Mouse (Mus musculus) heart, adult 18-20 months (tissue): ENCODE data around the gene Cd84. TPM values are rescaled to one million over a fixed set of nuclear protein-coding genes. Genes with fewer than 3 reads are reported as not detected.
A peak's percentile ranks its signal among the peaks of the same experiment; 100 is the strongest.

Source experiments
- DNase-seq, 2 experiments: peaks; one replicate each; pipeline ENCODE4 v3.0.0; 2021 to 2022; ENCODE audit warnings: mixed read lengths in 1 of 2
- total RNA-seq, 2 experiments: library from RNA; stranded (reverse); gene quantifications; 2 replicates each; pipeline ENCODE4 v1.2.3; 2021

The Cd84 gene
- total RNA-seq, 2 experiments from 2014 or later: 1.5 to 2.5 TPM

DNA sequence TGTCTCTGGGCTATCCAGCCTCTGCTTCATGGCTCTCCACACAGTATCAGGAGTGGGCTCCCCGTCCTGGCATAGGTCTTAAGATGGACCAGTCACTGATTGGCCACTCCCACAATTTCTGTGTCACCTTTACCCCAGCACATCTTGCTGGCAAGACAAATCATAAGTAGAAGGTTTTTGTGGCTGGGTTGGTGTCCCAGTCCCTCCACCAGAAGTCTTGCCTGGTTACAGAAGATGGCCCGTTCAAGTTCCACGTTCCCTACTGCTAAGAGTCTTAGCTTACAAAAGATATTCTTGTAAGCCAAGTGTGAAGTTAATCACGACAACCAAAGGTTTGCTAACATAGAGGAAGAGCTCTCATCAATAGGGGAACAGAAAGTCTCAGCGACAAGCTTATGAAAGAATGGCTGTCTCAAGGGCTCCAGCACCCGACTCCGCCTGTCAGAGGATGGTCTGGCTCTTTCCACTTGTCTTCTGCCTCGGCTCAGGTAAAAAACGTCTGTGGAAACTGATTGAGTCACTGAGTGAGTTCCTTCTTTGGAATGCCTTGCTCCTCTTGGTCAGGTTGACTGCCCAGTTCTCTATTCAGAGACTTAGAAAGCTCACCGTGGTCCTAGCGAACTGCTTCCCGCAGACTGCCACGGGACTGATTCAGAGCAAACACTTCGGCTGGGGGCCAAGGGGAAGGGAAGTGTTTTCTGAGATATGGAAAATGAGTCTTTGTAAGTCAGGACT lies 78.0 kb downstream of the Cd84 start, which contains the start of gene Slamf6:
Gene Slamf6 (plus strand): TSS at position 211 of the 735 bp plus-strand sequence.
- peak; percentile 29 to 32 for DNase-seq

DNA sequence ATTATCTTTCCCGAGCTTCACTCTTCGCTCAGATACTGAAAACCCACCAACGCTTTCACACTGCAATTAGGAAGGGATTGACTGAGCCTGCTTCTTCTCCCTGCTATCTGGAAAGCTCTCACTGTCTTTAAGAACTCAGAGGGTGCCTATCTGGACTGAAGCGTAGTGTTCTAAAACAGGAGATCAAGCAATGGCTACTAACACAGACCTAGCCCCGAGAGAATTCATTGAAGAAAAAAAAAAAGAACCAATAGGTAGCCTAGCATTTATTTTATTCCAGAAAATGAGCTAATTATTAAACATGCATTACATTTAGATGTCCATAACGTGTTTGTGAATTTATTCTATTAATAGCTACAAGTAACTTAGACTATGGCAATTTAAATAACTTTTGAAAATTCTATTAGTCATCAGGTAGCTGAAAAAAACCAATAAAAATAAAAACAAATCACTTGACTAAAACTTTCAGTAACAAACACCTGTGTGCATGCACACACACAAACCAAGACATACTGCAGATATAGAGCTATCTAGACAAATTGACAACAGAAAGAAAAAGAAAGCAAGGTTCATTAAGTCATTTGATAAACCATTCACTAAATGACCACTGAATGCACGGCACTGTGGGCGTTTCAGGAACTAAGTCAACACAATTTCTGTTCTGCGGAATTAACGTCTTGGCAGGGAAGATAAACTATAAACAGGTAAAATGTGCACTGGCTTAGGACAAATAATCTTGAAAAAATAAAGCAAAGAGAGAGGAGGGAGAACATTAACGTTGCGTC lies 78.8 kb downstream of the Cd84 start:
- DNase-seq: no peak

DNA sequence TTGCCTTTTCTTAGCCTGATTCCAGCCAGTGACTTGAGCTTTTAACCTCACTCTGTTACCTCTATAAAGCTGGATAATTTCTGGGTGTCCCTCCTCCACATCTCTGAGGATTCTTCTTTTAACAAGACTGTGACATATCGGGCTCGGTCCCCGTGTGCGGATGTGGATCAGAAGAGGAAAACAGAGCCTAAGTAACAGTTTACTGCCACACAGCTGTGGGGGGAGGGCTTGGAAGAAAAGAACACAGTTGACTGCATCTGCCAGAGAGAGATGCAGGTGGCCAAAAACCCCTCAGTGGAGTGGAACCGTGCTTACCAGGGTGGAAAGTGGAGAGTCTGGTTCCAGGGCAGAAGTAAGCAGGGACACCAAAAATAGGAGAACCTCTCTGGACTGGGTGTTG lies 79.7 kb downstream of the Cd84 start:
- DNase-seq: peak in 1 of 2 experiments; percentile 5

DNA sequence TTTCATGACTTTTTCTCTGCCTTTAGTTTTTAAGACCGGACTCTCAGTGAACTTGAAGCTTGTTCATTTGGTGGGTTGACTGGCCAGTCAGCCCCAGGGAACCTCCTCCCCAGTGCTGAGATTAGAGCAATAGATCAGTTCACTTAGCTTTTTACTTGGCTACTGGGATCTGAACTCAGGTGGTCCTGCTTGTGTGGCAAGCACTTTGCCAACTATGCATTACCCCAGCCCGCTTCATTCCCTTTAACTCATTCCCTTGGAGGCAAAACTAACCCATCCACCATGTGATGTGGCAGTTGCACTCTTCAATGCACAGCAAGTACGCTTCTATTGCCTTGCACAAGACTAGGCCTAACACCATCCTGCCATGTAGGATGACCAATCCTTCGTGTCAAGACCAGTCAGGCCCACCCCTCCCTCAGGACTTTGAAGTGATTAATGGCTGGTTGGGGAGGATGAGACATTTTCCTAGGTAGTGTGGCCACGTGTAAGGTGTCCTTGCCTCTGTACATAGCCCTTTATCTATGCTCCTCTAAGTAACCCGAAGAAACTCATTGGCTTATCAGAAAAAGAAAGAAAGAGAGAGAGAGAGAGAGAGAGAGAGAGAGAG lies 80.5 kb downstream of the Cd84 start:
- DNase-seq: no peak

DNA sequence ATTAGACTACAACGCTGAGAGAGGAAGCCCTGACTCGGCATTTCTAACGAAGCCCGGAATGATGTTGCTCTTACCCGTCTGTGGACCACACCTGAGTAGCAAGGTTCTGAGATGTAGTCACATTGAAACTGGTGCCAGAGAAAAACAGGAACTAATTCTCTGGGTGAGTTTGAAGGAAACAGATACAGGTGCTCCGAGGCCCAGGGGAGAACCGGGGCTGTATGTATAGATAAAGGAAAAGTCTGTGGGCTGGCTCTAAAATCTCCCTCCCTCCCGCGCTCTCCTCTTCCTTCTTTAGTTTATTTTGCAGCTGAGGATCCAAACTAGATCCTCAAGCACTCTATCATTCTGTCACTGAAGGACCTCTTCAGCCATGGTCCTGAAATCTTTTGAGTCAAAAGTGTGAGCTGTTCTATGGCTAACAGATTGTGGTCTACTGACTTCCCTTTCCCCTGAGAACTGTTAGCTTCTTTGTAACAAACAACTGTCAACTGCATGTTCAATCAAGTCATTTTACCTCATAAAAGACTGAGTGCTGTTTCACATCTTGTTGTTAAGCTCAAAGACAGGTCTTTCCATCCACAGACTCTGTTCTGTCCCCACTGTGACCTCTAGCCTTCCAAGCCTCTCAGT lies 81.6 kb downstream of the Cd84 start:
- peak in 1 of 2 experiments; percentile 12 for DNase-seq

DNA sequence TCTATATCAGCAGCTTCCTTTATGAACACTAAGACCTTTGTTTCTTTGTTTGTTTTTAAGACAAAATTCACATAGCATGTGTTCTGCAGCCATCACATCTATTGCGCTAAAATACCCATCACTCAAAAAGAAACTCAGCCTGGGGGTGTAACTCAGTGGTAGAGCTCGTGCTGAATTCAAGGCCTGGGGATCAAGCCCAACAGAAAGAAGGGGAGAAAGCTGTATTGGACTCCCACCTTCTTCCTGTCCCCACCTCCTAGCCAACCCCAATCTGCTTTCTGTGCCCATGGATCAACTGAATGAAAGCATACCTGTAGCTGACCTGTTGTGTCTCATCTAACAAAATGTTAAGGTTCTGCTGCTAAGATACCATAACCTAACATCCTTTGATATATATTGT lies 82.1 kb downstream of the Cd84 start:
- DNase-seq: no peak

DNA sequence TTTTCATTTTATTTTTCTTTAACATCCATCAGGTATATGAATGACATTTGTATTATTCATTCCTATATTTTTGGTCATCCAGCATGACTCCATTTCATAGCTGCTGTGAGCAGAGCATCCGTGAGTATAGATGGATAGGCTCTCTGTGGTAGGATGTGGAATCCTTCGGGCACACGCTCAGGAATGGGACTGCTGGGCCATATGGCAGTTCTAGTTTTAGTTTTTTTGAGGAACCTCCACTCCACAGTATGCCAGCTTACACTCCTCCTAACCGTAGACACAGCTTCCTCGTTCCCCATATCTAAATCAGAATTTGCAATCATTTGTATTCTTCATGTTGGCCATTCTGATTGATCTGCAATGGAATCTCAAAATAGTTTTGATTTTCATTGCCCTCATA lies 83.3 kb downstream of the Cd84 start:
- no peak for DNase-seq

DNA sequence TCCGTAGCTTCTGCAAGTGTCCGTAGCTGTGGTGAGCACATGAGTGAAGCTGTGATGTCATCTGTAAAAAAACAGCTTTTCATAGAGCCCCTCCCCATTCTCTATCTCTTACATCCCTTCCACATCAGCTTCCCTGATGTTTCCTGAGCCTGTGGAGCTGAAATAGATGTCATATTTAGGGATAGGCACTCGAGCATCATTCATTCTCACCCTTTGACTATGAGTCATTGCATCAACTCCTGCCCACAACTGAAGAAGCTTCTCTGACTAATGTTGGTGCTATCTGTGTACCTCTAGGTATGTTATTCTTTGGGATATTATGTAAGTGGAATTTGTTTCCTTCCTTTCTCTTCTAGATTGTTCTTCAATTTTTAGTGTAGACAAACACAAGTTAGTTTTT lies 85.4 kb downstream of the Cd84 start:
- no peak for DNase-seq

DNA sequence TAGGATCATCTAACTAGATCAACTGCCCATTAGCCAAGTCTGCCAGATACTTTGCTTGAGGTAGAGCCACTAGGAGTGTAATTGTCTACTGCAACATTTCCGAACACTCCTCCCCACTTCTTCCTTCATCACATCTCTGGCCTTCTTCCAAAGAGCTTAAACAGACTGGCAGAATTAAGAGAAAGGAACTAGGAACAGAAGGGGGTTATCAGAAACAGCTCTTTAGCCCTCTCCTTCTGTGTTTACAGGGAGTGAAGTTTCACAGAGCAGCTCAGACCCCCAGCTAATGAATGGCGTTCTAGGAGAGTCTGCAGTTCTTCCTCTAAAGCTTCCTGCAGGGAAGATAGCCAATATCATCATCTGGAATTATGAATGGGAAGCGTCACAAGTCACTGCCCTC lies 94.4 kb downstream of the Cd84 start:
- DNase-seq: no peak

DNA sequence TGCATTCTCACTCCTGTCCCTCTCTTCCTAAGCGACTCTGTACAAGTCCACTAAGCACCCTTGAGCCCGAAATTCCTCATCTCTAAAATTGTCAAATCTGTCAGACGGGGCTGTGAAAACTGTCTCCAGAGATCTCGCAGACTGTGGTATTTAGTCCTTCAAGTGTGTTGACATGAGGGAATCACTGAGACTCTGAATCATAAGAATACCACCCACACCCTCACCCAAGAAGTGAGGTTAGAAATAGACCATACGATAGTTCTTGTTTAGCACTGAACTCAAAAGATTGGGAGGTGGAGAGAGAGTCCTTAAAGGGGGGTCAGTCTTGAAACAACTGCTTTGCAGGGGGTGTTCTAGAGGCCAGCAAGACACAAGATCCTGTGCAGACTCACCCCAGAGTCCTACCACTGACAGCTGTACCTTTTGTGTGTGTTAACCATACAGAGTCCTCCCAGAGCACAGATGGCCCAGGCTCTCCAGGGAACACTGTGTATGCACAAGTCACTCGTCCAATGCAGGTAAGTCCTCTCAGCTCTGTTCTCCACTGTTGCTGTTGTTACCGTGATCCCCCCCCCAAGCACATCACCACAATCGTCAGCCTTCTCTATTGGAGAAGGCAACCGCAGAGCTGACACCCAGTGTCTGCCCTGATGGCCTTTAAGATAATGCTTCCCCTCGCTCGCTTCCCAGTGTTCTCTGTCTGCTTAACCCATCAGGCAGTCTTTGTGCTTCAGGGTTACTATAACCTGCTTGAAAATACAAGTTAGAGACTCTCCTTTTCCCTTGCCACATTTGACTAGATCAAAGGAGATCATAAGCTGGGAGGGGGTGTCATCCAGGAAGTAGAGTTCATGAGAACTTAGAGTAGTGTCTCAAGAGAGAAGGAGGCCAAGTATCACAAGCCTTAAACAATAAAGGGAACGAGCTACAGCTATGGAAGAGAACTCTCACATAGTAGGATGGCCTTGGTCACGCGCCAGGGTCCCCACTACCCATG lies 99.8 kb downstream of the Cd84 start:
- no peak for DNase-seq

Other genes starting within 250 kb of the Cd84 start
- gene Ly9, start 232.3 kb upstream of the Cd84 start, total RNA-seq: 1 to 10 TPM in 1 of 2 experiments, under 1 TPM in 1; 0.47 to 2.4 TPM
- 1 to 10 TPM in 1 of 2 experiments, under 1 TPM in 1; 0.57 to 1.1 TPM for gene Slamf7, start 186.7 kb upstream of the Cd84 start, total RNA-seq
- gene Cd48, start 157.7 kb upstream of the Cd84 start, total RNA-seq: 1 to 10 TPM; 2.9 to 3.1 TPM
- gene Slamf1, start 72.6 kb upstream of the Cd84 start, total RNA-seq: under 1 TPM; 0.47 to 0.64 TPM
- gene Gm10521, start 56.0 kb downstream of the Cd84 start, total RNA-seq: under 1 TPM in 1 of 2 experiments, not detected in 1; 0.36 TPM
- gene Slamf6, start 77.8 kb downstream of the Cd84 start, total RNA-seq: 1 to 10 TPM in 1 of 2 experiments, under 1 TPM in 1; 0.10 to 1.3 TPM
- under 1 TPM; 0.77 to 0.95 TPM for gene Vangl2, start 188.7 kb downstream of the Cd84 start, total RNA-seq
- not detected for gene Nhlh1, start 217.9 kb downstream of the Cd84 start, total RNA-seq
- gene Copa, start 242.8 kb downstream of the Cd84 start, total RNA-seq: 100 to 1,000 TPM; 106 to 108 TPM
- gene Ncstn, start 243.1 kb downstream of the Cd84 start, total RNA-seq: 10 to 100 TPM; 39.5 to 43.8 TPM